Mouse (Mus musculus) forebrain, embryonic 16.5 days (tissue): ENCODE data around the gene Rreb1. TPM values are rescaled to one million over a fixed set of nuclear protein-coding genes. Genes with fewer than 3 reads are reported as not detected.

Experiments used
- ATAC-seq: fragments of 200-750 bp; cut with Nextera tagmentation; 2 replicates; pipeline ENCODE4 v1.8.0; 2017; ENCODE audit warnings: mild to moderate bottlenecking, moderate library complexity
- H3K27ac ChIP-seq: fragments of 300-500 bp; sonication (generic); 2 replicates; pipeline ENCODE4 v1.5.1; 2014; ENCODE audit warnings: low read length, control low read depth
- H3K27me3 ChIP-seq: fragments of 300-500 bp; sonication (generic); replicated peaks from 2 replicates; pipeline ENCODE4 v1.6.1; 2014; ENCODE audit warnings: low read length; ENCODE audit not compliant: control insufficient read depth, insufficient read depth
- H3K36me3 ChIP-seq: fragments of 300-500 bp; sonication (generic); 2 replicates; pipeline ENCODE4 v1.6.1; 2014; ENCODE audit not compliant: control insufficient read depth, insufficient read depth
- H3K4me1 ChIP-seq: fragments of 300-500 bp; sonication (generic); replicated peaks from 2 replicates; pipeline ENCODE4 v1.6.1; 2014; ENCODE audit warnings: low read length; ENCODE audit not compliant: control insufficient read depth, insufficient read depth
- H3K4me2 ChIP-seq: fragments of 300-500 bp; sonication (generic); 2 replicates; pipeline ENCODE4 v1.6.1; 2014; ENCODE audit warnings: mild to moderate bottlenecking, low read length, control low read depth
- H3K4me3 ChIP-seq: fragments of 300-500 bp; sonication (generic); replicated peaks from 2 replicates; pipeline ENCODE4 v1.5.1; 2014; ENCODE audit warnings: mild to moderate bottlenecking, low read length, control low read depth
- H3K9ac ChIP-seq: fragments of 300-500 bp; sonication (generic); replicated peaks from 2 replicates; pipeline ENCODE4 v1.6.1; 2014; ENCODE audit warnings: low read depth, low read length, control low read depth
- H3K9me3 ChIP-seq: fragments of 300-500 bp; sonication (generic); 2 replicates; pipeline ENCODE4 v1.6.1; 2016; ENCODE audit warnings: low read length; ENCODE audit not compliant: control insufficient read depth
- WGBS: fragments of 180-500 bp; shearing (Covaris S2); extraction: QIAGEN DNeasy Blood & Tissue Kit; methylation state at CpG from one replicate; pipeline ENCODE4 v1.1.7; 2014; 5-methylcytosine and 5-hydroxymethylcytosine counted together
- polyA plus RNA-seq: library from polyadenylated mRNA; unstranded; fragments of >200 nt; fragmentation: Nextera tagmentation; extraction: Ambion mirVana; gene quantifications from 2 replicates; pipeline ENCODE4 v1.2.1, GENCODE M21; 2015

Rreb1 gene
- polyA plus RNA-seq, 1 experiment from 2014 or later: 2.1 TPM

DNA sequence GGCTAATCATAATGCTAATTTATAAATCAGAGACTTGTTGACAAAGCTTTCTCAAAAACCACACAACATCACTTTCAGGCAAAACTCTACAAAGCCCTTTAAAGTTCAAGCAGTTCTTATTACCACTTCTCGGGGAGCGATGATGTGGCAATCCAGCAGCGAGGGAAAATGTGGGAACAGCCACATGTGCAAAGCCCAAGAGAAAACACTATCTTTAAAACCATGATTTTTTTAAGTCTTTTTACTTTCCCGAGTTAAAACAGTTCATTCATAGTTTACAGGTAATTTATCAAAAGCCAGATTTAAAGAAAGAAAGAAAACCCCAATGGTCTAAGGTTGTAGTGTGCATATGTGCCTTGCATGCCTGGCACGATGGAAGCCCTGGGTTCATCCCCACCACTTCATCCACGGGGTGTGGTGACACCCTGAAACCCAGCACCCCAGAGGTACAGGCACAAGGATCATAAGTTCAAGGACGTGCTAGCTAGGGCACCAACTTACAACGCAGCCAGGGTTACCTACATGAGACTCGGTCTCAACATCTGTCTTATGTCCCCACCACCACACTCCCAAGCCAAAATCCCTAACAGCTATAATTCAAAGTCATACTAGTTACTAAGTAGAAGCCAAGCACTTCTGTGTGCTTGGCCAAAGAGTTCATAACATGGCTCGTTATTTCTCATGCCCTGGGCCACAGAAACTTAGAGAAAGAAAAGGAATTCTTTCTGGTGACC, 214.6 kb downstream of the Rreb1 start:
- no peak for ATAC-seq
- 9% methylated on average over 10 of the region's 10 CpGs for WGBS
- H3K4me2 ChIP-seq: peak overlapping the region; percentile 58

DNA sequence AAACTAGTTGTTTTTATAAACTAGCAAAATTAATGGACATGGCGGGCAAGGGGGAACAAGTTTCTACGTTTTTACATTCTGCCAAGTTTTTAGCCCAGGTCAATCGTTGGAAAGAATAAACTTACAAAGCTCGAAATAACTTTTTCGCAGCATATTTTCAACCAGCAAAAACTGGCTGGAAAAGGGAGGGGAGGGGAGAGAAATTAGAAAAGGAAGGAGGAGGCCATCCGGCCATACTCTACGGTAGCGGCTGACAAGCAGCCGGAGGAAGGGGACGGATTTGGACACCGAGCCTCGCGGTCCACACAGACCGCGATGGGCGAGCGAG, 215.1 kb downstream of the Rreb1 start:
- WGBS: under 1% methylated on average over 17 of the region's 17 CpGs
- H3K27me3 ChIP-seq: no peaks in the 10 kb centered on the region
- no peak for ATAC-seq

More for the DNA sequence above, 214.6 kb downstream of the Rreb1 start:
- peaks cover 8% of the 10 kb centered on the region for H3K4me1 ChIP-seq
- H3K36me3 ChIP-seq: peaks cover 8% of the 10 kb centered on the region; the same call in 1 of the 2 replicates
- no peaks in the 10 kb centered on the region for H3K9me3 ChIP-seq
- H3K27me3 ChIP-seq: no peaks in the 10 kb centered on the region
- peak overlapping the region; percentile 83 for H3K9ac ChIP-seq
- no peak overlapping the region for H3K27ac ChIP-seq
- peak overlapping the region; percentile 62 for H3K4me3 ChIP-seq

GRCm38 (mm10) chr13:37993704-37994404, 215.7 kb downstream of the Rreb1 start, which contains the start of gene Ssr1:
TSS of gene Ssr1 (minus strand) at chr13:37994217.
- peak; percentile 99 for ATAC-seq
- H3K27me3 ChIP-seq: no peaks in the 10 kb centered on the region
- peak within 1 kb of the TSS; percentile 62 for H3K4me3 ChIP-seq
- H3K27ac ChIP-seq: peak within 1 kb of the TSS; percentile 74
- H3K36me3 ChIP-seq: peaks cover 7% of the 10 kb centered on the region; the same call in 1 of the 2 replicates
- peak within 1 kb of the TSS; percentile 83 for H3K9ac ChIP-seq
- H3K9me3 ChIP-seq: no peaks in the 10 kb centered on the region
- under 1% methylated on average over 84 of the region's 89 CpGs for WGBS
- peak within 1 kb of the TSS; percentile 58 for H3K4me2 ChIP-seq
- H3K4me1 ChIP-seq: peaks cover 8% of the 10 kb centered on the region

More for the DNA sequence above, 215.1 kb downstream of the Rreb1 start:
- Histone ChIP-seq H3K4me2 (peak overlapping the region; percentile 58), H3K9me3 (no peaks in the 10 kb centered on the region), H3K4me1 (peaks cover 8% of the 10 kb centered on the region), H3K36me3 (peaks cover 8% of the 10 kb centered on the region; the same call in 1 of the 2 replicates), H3K4me3 (peak overlapping the region; percentile 62), H3K9ac (peak overlapping the region; percentile 83), H3K27ac (peak overlapping the region; percentile 74)

DNA sequence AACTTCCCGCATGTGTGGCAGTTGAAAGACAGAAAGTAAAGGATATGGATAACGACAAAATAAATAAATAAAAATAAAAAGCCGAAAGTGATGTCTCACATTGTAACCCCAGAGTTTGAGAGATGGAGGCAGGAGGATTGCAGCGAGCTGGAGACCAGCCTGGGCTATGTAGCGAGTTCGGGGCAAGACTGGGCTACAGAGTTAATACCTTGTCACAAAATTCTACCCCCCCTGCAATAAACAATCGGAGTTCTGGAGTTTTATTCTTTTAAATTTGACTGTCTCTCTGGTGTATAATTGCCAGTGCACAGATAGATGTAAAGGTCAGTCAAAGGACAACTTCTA, 216.2 kb downstream of the Rreb1 start:
- peak overlapping the region; percentile 26 for H3K9ac ChIP-seq

DNA sequence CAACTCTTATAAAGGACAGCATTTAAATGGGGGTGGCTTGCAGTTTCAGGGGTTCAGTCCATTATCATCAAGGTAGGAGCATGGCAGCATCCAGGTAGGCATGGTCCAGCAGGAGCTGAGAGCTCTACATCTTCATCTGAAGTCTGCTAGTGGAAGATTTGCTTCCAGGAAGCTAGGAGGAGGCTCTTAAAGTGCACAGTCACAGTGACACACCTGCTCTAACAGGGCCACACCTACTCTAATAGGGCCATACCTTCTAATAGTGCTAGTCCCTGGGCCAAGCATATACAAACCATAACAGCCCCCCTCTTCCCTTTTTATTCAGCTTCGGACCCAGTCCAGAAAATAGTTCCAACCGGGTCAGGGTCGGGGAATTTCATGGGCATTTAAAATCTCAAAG, 221.5 kb downstream of the Rreb1 start:
- Histone ChIP-seq H3K36me3 (no peaks in the 10 kb centered on the region), H3K27ac (no peak overlapping the region), H3K9me3 (no peaks in the 10 kb centered on the region), H3K9ac (no peak overlapping the region), H3K4me3 (no peak overlapping the region), H3K27me3 (no peaks in the 10 kb centered on the region), H3K4me2 (no peak overlapping the region), H3K4me1 (no peaks in the 10 kb centered on the region)
- no peak for ATAC-seq
- 81% methylated on average over 3 of the region's 3 CpGs for WGBS

More for the DNA sequence above, 216.2 kb downstream of the Rreb1 start:
- peak; percentile 60 for ATAC-seq
- Histone ChIP-seq H3K4me1 (peaks cover 8% of the 10 kb centered on the region), H3K27ac (no peak overlapping the region), H3K4me3 (peak overlapping the region; percentile 62), H3K36me3 (peaks cover 4% of the 10 kb centered on the region; the same call in 1 of the 2 replicates), H3K4me2 (peak overlapping the region; percentile 49), H3K9me3 (no peaks in the 10 kb centered on the region), H3K27me3 (no peaks in the 10 kb centered on the region)
- 21% methylated on average over 7 of the region's 7 CpGs for WGBS

Other genes starting within 250 kb of the Rreb1 start
- gene Ssr1, start 215.8 kb downstream of the Rreb1 start, polyA plus RNA-seq: 74.0 and 90.4 TPM in 2 replicates